Mouse (Mus musculus) small intestine, adult 2 months (tissue): Measurements from ENCODE around the gene Atp5g1.

Source experiments
- CTCF ChIP-seq: fragments of 200-500 bp; IDR thresholded peaks from 2 replicates; pipeline ENCODE4 v1.5.1; 2012; ENCODE audit warnings: low read depth, mild to moderate bottlenecking, control low read depth, inconsistent platforms, low read length, moderate library complexity, mixed read lengths; ENCODE audit not compliant: insufficient replicate concordance, insufficient read length; ENCODE audit errors: extremely low read depth
- POLR2A ChIP-seq: fragments of 200-500 bp; IDR thresholded peaks from 2 replicates; pipeline ENCODE4 v1.6.1; 2012; ENCODE audit warnings: low read depth, mild to moderate bottlenecking, control low read depth, inconsistent platforms, low read length, moderate library complexity

GRCm38 (mm10) chr11:96116116-96116515, 40.6 kb upstream of the Atp5g1 start:
- no peak for TF ChIP-seq CTCF
- no peak for TF ChIP-seq POLR2A
